Mouse (Mus musculus): ENCODE measurements around the gene Slc50a1.

DNA sequence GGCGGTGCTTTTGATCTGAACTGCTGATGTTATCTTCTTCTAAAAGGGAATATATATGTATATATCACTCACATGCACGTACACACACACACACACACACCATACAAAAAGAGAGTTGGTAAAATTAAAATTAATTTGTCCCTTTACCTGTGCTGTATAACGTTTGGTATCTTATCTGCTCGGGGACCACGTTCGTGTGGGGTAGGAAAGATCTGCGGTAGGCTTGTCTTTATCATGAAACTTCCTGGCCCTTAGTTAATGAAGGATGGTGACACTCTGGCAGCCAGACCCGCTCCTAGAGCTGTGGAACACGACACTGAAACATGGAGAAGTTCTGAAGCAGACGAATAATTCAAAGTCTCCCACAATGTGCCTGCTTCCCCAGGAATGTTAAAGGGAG, 21.5 kb upstream of the Slc50a1 start:
- TF ChIP-seq USF1 (IDR thresholded peaks at IDR 0.05; ENCODE audit: low read depth) (no peak), POLR2A (IDR thresholded peaks at IDR 0.05; ENCODE audit: insufficient read length, low read depth) (no peak)

Data from myocyte (in vitro differentiated cells).